Mouse (Mus musculus): ENCODE measurements around the gene Zbtb16.

GRCm38 (mm10) chr9:48748761-48749160, 87.3 kb downstream of the Zbtb16 start:
- no peak for TF ChIP-seq GATA1 (IDR thresholded peaks at IDR 0.05; ENCODE audit: low read length)
- no peak for TF ChIP-seq TAL1 (IDR thresholded peaks at IDR 0.05; ENCODE audit: low read length)
